Mouse (Mus musculus): ENCODE measurements at regions not wholly inside any gene's neighbourhood (a gene's known extent, or its start where the extent isn't known, plus 50 kb on each side); places are given as distances from the start of the nearest gene placed in this dataset.

DNA sequence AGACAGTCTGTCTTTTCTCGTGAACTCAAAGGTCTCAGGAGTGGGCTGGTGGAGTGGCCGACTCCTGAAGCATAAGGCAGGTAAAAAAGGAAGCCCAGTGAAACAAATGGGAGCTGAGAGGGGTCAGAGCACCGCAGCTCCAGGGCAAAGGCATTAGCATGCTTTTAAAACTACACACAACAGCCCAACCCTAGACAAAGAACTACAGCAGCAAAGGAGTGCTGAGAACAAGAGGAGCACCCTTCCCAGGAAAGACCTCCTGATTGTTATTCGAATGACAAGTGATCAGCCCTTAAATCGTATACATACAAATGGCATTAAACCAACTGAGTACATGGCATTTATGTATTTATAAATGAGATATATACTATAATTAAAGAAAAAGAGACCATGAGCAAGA is 149.3 kb downstream of the Arl4a start:
- TF ChIP-seq POLR2A (IDR thresholded peaks at IDR 0.05; ENCODE audit: insufficient read depth, low read depth, low read length) = no peak
- no peak for TF ChIP-seq CTCF (IDR thresholded peaks at IDR 0.05)
